Mouse (Mus musculus) heart, adult 10 weeks (tissue): ENCODE data around the gene Ifnab. TPM values are rescaled to one million over a fixed set of nuclear protein-coding genes. Genes with fewer than 3 reads are reported as not detected.

ENCODE experiments used
- polyA plus RNA-seq: library from polyadenylated mRNA; stranded (reverse); fragments of 350-450 nt; fragmentation: Illumina TruSeq; extraction: RNeasy Lipid Tissue Mini Kit (QIAGEN cat#74804); gene quantifications from one replicate; pipeline ENCODE4 v1.2.3, GENCODE M21; 2014; ENCODE audit warnings: low read depth, low replicate concordance

The Ifnab gene
- polyA plus RNA-seq, result not detected

GRCm38 (mm10) chr4:88691259-88691658 lies at the start of gene Ifnab:
Ifnab (minus strand) TSS chr4:88691359.

GRCm38 (mm10) chr4:88721791-88722721 lies 30.9 kb upstream of the Ifnab start, which contains the start of the genes Gm26566 and Klhl9:
Gm26566 (plus strand) TSS chr4:88721805.
Klhl9 (minus strand) TSS chr4:88722465.

DNA sequence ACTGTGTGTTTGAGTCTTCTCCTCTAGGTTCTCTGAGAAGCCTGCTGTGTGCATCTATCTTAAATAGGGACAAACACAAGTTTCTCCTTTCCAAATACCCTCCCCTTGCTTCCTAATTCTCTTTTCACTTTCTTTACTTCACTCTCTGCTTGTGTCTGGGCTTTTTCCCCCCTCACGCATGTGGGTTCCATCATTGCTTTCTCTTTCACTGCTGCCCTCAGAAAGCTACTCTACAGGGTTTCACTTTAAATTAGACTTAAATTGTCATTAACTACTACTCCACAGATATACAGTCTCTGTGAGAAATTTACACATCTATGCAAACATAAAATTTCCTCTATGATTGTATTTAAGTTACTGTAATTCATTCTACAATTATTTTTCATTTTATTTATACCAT lies 7.3 kb downstream of the Ifnab start, which contains the start of gene Ifna2:
Gene Ifna2 (minus strand): TSS at position 101 of the 400 bp plus-strand sequence.

GRCm38 (mm10) chr4:88676824-88677223 lies 14.3 kb downstream of the Ifnab start, which contains the start of gene Ifna16:
Ifna16 (minus strand) TSS chr4:88676924.

DNA sequence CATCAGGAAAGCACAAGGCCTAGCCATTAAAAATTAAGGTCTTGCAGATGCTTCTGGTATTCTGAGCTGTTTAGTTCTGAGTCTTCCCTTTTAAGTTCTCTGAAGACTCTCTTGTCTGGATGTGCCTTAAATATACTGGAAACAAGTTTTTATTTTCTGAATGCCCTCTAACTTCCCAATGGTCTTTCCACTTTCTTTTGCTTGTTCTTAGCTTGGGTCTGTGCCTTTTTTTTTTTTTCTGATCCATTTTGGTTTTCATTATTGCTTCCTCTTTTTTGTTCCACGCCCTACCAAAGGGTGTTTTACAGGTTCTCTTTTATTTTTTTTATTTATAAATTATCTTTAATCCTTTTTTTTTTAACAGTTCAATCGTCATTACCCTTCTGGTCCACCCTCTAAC lies 46.8 kb downstream of the Ifnab start, which contains the start of gene Ifna13:
Gene Ifna13 (minus strand): TSS at position 101 of the 400 bp plus-strand sequence.

Other genes with a start within 250 kb of the Ifnab start
- gene Ifnb1, start 168.6 kb downstream of the Ifnab start, polyA plus RNA-seq, result not detected
- gene Ifna15, start 133.1 kb downstream of the Ifnab start, polyA plus RNA-seq, result not detected
- not detected for gene Ifna14, start 119.6 kb downstream of the Ifnab start, polyA plus RNA-seq
- not detected for gene Ifna9, start 99.0 kb downstream of the Ifnab start, polyA plus RNA-seq
- gene Ifna12, start 88.0 kb downstream of the Ifnab start, polyA plus RNA-seq, result not detected
- gene C87499, start 56.9 kb downstream of the Ifnab start, polyA plus RNA-seq, result not detected
- gene Ifna13, start 46.9 kb downstream of the Ifnab start, polyA plus RNA-seq, result not detected
- not detected for gene Ifna16, start 14.4 kb downstream of the Ifnab start, polyA plus RNA-seq
- not detected for gene Ifna2, start 7.4 kb downstream of the Ifnab start, polyA plus RNA-seq
- not detected for gene Gm26566, start 30.4 kb upstream of the Ifnab start, polyA plus RNA-seq
- gene Klhl9, start 31.1 kb upstream of the Ifnab start, polyA plus RNA-seq, result 44.7 TPM
- not detected for gene Gm13271, start 63.5 kb upstream of the Ifnab start, polyA plus RNA-seq
- gene Gm13283, start 68.8 kb upstream of the Ifnab start, polyA plus RNA-seq, result not detected
- gene Gm13290, start 82.5 kb upstream of the Ifnab start, polyA plus RNA-seq, result not detected
- gene Gm13289, start 85.6 kb upstream of the Ifnab start, polyA plus RNA-seq, result not detected
- gene Gm13272, start 88.5 kb upstream of the Ifnab start, polyA plus RNA-seq, result not detected
- not detected for gene Ifnz, start 90.8 kb upstream of the Ifnab start, polyA plus RNA-seq
- gene Gm13276, start 94.3 kb upstream of the Ifnab start, polyA plus RNA-seq, result not detected
- gene Gm13277, start 97.3 kb upstream of the Ifnab start, polyA plus RNA-seq, result not detected
- gene Gm13278, start 100.2 kb upstream of the Ifnab start, polyA plus RNA-seq, result not detected
- gene Gm13275, start 103.1 kb upstream of the Ifnab start, polyA plus RNA-seq, result not detected
- not detected for gene Gm13279, start 106.0 kb upstream of the Ifnab start, polyA plus RNA-seq
- not detected for gene Gm13285, start 108.3 kb upstream of the Ifnab start, polyA plus RNA-seq
- not detected for gene Gm13287, start 111.9 kb upstream of the Ifnab start, polyA plus RNA-seq
- gene Gm13288, start 114.2 kb upstream of the Ifnab start, polyA plus RNA-seq, result not detected
- gene Ifna7, start 124.9 kb upstream of the Ifnab start, polyA plus RNA-seq, result not detected
- not detected for gene Ifna11, start 128.6 kb upstream of the Ifnab start, polyA plus RNA-seq
- not detected for gene Ifna6, start 136.1 kb upstream of the Ifnab start, polyA plus RNA-seq
- gene Ifna5, start 144.2 kb upstream of the Ifnab start, polyA plus RNA-seq, result not detected
- not detected for gene Ifna4, start 150.5 kb upstream of the Ifnab start, polyA plus RNA-seq
- not detected for gene Ifna1, start 158.7 kb upstream of the Ifnab start, polyA plus RNA-seq
- gene Ifne, start 188.8 kb upstream of the Ifnab start, polyA plus RNA-seq, result not detected